Mouse (Mus musculus) brain, embryonic 14.5 days (tissue): ENCODE measurements around the gene Plekho2. TPM values are rescaled to one million over a fixed set of nuclear protein-coding genes. Genes with fewer than 3 reads are reported as not detected.

Source experiments
- DNase-seq: peaks from one replicate; pipeline ENCODE4 v3.0.0-alpha.2; 2011; ENCODE audit warnings: low read depth
- CTCF ChIP-seq: fragments of 200-500 bp; IDR thresholded peaks from 2 replicates; pipeline ENCODE4 v1.5.1; 2012; ENCODE audit warnings: inconsistent platforms, mild to moderate bottlenecking, moderate library complexity, borderline replicate concordance; ENCODE audit not compliant: insufficient read depth, insufficient read length; ENCODE audit errors: extremely low read depth
- POLR2A ChIP-seq: fragments of 200-500 bp; IDR thresholded peaks from 2 replicates; pipeline ENCODE4 v1.6.1; 2012; ENCODE audit warnings: mild to moderate bottlenecking, inconsistent platforms, borderline replicate concordance; ENCODE audit not compliant: poor library complexity, insufficient read depth, insufficient read length, severe bottlenecking; ENCODE audit errors: extremely low read depth
- polyA plus RNA-seq: library from polyadenylated mRNA; depleted of rRNA; stranded (reverse); fragments of >200 nt; gene quantifications from 2 replicates; pipeline ENCODE4 v1.2.3, GENCODE M21; 2012

Gene Plekho2
- polyA plus RNA-seq, 1 experiment = 5.9 TPM

GRCm38 (mm10) chr9:65563073-65563472 is 16.8 kb downstream of the Plekho2 start:
- TF ChIP-seq POLR2A (no peak), CTCF (no peak)
- DNase-seq = no peak

- no peak for DNase-seq
- TF ChIP-seq CTCF (no peak), POLR2A (no peak)
Observed at GRCm38 (mm10) chr9:65562081-65562506, 17.7 kb downstream of the Plekho2 start.

GRCm38 (mm10) chr9:65561016-65561415 is 18.8 kb downstream of the Plekho2 start:
- TF ChIP-seq POLR2A (no peak), CTCF (no peak)
- peak; percentile 76 for DNase-seq

- TF ChIP-seq CTCF = no peak
- TF ChIP-seq POLR2A = no peak
- DNase-seq = no peak
Observed at GRCm38 (mm10) chr9:65558806-65559205, 21.0 kb downstream of the Plekho2 start.

- DNase-seq = no peak
- TF ChIP-seq CTCF (no peak), POLR2A (no peak)
Observed at GRCm38 (mm10) chr9:65556979-65557378, 22.9 kb downstream of the Plekho2 start.

- DNase-seq = no peak
- TF ChIP-seq CTCF (no peak), POLR2A (no peak)
Observed at GRCm38 (mm10) chr9:65556349-65556748, 23.5 kb downstream of the Plekho2 start.

- no peak for DNase-seq
Observed at GRCm38 (mm10) chr9:65555621-65556020, 24.2 kb downstream of the Plekho2 start.

GRCm38 (mm10) chr9:65555001-65555405 is 24.8 kb downstream of the Plekho2 start:
- DNase-seq = no peak
- TF ChIP-seq POLR2A (no peak), CTCF (no peak)

More at GRCm38 (mm10) chr9:65555621-65556020, 24.2 kb downstream of the Plekho2 start:
- TF ChIP-seq POLR2A (no peak), CTCF (no peak)

GRCm38 (mm10) chr9:65552711-65553110 is 27.1 kb downstream of the Plekho2 start:
- no peak for DNase-seq
- TF ChIP-seq CTCF = no peak
- TF ChIP-seq POLR2A = no peak

- TF ChIP-seq POLR2A (no peak), CTCF (no peak)
- DNase-seq = no peak
Observed at GRCm38 (mm10) chr9:65552141-65552540, 27.7 kb downstream of the Plekho2 start.

GRCm38 (mm10) chr9:65551035-65551434 is 28.8 kb downstream of the Plekho2 start:
- peak; percentile 39 for DNase-seq
- TF ChIP-seq CTCF (no peak), POLR2A (no peak)

GRCm38 (mm10) chr9:65550079-65550831 is 29.6 kb downstream of the Plekho2 start:
- peak; percentile 57 for DNase-seq
- no peak for TF ChIP-seq POLR2A
- no peak for TF ChIP-seq CTCF
